Mouse (Mus musculus) lung, postnatal 14 days (tissue): ENCODE results near the gene Dclk1.
"Not testable (repeated sequence)": the region's sequence is repeated elsewhere in the genome, so short reads cannot be mapped to it uniquely, and the experiment has no call there.

Experiments
- DNase-seq: peaks from one replicate; pipeline ENCODE4 v3.0.0; 2021

Gene Dclk1

DNA sequence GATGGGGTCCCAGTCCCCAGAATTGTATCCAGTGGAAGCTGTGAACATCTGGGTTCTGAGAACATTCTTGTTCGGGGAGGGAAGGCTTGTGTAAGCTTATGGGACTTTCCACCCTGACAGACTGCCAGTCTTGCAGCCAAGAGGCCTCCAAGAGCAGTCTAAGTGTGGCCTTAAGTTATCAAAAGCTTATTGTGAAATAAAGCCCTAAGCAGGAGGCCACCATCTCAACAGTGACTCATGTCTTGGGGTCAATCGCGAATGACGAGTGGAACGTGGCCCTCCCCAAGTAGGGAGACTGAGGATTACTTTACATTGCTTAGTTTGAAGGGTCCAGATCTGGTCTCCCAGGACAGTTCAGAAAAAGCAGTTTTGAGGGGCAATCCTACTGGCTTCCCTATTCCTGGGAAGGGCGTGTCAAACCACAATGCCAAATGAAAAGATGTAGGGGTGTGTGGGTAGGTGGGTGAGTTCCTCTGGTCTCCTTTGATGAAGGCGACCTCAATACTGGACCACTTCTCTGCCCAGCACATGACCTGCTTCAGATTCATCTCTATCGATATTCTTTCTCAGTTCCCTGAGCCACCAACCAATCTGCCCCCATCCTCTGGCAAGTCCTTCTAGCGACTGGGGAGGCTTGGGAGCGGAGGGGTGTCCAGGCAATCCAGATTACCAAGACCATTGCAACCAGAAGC lies at the start of gene Dclk1:
TSS of gene Dclk1 (plus strand) at position 635 of the 692 bp plus-strand sequence.
- DNase-seq: peak; percentile 62

DNA sequence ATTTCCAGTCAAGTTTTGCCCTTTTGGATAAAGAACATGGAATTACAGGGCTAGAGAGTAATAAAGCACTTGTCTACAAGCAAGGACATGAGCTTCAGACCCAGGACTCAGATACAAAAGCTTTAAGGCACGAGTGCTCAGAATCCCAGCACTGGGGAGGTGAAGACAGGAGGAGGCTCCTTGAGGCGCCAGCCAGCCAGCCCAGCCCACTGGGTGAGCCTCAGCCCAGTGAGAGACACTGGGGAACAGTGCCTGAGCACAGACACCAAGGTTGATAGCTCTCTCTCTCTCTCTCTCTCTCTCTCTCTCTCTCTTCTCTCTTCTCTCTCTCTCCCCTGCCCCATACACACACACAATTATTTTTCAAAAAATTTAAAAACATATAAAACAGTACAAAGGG lies 48.8 kb upstream of the Dclk1 start:
- DNase-seq: no peak

DNA sequence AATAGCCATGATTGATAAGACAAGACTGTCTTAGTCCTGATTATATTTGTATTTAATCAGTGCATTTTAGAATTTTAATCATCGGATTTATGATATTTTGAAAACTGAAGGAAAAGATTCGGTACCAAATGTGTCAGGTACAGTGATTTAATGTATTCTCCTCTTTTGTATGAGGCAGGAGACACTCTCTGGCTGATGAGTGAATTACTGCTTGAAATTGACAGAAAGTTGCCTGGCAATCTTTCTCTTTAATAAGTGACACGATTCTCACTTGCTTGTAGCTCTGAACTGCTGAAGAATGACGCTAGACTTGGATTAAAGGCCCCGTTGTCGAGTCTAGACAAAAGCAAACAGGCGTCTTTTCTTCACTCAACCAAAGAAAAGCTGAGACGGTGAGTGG lies 47.4 kb upstream of the Dclk1 start:
- DNase-seq: no peak

- DNase-seq: peak; percentile 5
Observed at GRCm38 (mm10) chr3:55195581-55196327, 46.4 kb upstream of the Dclk1 start.

DNA sequence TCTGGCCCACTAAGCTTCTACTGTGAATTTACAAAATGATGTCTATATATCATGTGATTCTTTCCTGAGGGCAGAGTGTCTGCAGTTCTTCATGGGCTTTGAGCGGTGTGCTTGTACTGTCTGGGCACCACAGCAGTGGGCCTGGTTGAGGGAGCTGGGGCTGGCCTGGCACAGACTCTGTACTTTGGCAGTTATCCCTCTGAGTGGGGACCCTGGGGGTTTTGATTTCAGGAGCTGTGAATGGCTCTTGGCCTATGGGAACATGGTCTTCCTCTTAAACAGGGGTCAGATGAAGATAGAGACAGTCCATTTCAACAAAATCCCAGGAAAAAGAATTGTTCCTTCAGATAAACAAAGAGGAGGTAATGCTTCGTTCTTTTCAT lies 45.8 kb upstream of the Dclk1 start:
- no peak for DNase-seq

DNA sequence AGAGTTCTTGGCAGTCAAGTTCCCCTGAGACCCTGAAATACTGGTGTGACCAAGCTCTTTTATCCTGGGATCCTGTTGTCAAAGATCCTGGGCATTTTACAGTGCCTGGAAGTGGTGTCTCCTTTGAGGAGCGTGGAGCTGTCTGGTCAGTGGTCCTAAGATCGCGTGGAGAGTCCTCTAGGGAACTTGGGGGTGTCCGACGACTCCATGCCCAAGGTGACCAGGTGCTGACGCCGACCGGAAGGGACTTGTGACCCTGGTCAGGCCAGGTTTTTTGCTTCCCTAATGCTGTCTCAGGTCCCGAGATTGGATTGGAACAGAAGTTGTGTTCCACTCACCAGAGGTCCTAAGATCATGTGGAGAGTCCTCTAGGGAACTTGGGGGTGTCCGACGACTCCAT lies 38.5 kb upstream of the Dclk1 start:
- not testable (repeated sequence) for DNase-seq

DNA sequence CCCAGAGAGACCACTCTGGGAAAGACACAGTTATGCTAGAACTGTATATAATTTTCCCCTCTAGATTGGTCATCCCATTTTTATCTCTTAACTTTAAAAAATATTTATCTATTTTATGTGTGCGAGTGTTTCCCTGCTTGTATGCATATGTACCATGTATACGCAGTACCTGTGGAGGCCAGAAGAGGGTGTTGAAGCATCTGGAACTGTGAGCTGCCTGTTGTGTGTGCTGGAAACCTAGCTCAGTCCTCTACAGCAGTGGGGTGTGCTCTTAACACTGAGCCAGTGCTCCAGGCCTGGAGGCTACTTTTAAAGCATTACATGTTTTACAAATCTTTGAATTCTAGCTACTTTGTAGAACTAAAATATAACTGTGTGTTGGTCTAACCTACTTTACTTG lies 35.8 kb upstream of the Dclk1 start:
- no peak for DNase-seq

- no peak for DNase-seq
Observed at GRCm38 (mm10) chr3:55207665-55208064, 34.5 kb upstream of the Dclk1 start.

DNA sequence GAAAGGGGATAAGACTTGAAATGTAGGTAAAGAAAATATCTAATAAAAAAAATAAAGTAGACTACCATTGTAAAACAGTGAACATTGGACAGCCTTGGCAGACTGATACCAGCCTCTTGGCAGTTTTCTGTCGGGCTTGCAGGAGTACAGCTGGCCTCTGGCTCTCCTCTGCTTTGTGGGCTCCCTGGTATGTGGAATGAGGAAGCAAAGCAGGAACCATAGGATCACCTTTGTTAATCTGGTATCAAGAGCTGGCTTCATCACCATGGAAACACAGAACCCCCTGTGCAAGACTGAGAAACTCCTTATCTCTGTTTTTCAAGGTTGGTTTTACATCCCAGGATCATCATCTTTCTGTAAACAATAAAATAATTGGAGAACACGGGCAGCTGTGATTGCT lies 29.9 kb upstream of the Dclk1 start:
- DNase-seq: no peak

- no peak for DNase-seq
Observed at GRCm38 (mm10) chr3:55213785-55214184, 28.4 kb upstream of the Dclk1 start.

GRCm38 (mm10) chr3:55214413-55214812 lies 27.8 kb upstream of the Dclk1 start:
- no peak for DNase-seq

GRCm38 (mm10) chr3:55222502-55222901 lies 19.7 kb upstream of the Dclk1 start:
- no peak for DNase-seq

DNA sequence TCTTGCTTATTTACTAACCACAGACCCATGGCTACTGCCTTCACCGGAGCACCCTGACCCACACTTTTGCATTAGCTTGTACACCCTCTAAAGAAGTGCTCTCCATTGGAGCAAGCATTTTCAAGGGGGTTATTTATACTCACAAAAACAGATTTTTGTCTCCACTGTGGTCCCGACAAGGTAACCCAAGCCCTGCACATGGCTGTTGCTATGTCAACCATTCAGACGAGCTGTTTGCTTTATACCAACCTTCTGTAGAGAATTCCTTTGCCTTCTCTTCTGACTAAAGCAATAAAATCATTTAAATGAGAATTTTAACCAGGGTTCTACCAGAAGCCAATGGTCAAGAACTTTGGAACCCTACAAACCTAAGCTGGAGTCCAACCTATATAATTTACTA lies 18.3 kb upstream of the Dclk1 start:
- no peak for DNase-seq

- no peak for DNase-seq
Observed at GRCm38 (mm10) chr3:55226501-55227213, 15.5 kb upstream of the Dclk1 start.

DNA sequence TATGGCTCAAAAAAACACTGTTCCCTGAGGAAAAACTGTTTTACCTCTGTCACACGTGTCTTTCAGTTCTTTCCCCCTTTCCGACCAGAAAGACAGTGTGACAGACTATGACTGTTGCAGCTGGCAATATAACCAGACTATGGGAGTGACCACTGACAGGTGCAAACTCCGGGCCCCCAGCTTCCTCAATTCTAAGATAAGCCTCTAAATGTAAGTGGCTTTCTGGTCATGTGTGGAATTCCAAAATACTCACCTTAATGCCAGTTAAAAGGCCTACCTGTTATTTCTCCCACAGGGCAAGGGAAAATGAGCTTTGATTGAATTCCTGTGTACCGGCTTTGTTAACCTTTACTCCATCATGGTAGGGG lies 15.0 kb upstream of the Dclk1 start:
- no peak for DNase-seq

DNA sequence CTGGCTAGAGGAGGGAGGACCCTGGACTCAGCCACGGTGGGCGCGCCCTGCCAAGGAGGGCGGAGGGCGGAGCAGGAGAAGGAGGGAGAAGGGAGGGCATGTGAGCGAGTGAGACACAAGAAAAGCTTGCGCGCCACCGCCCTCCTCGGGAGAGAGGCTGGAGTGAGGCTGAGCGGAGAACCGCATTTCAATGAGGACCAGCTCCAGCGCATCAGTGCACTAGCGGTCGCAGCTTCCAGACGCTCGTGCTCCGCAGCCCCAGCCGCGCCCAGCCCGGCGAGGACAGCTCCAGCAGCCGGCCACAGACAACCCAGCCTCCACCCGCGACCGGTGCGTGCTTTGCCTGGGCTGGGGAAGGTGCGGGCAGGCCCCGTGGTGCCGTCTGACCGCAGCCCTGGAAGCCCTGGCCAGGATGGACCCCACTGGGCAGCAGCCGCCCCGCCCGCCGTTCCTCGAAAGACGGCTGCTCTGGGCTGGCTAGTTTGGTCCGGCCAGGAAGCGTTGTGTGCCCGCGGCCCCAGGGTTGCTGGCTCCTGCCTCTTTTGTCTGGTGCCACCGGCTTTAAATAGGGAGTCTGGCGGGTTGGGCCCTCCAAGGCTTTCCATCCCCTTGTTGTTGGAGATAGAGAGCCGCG lies 375 bp downstream of the Dclk1 start:
- DNase-seq: peak; percentile 67

- DNase-seq: no peak
Observed at GRCm38 (mm10) chr3:55243056-55243471, 900 bp downstream of the Dclk1 start.

DNA sequence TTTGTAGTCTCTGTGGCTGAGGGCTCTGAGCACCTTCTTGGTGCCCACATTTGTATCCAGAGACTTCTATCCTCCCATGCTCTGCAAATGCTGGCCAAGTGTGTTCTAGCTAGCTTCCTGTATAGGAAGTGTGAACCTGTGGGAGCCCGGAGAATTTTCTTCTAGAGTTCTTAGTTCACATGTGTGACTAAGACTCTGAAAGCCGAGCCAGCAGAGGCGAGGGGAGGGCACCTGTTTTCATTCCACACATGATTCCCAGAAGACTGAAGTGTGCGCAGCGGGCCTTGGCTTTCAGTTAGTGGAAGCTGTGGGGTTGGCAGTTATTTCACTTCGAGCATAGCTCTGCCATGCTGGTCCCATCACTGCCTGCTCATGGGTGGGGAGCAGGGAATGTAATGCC lies 1.9 kb downstream of the Dclk1 start:
- no peak for DNase-seq

GRCm38 (mm10) chr3:55246618-55247272 lies 4.6 kb downstream of the Dclk1 start:
- DNase-seq: no peak

GRCm38 (mm10) chr3:55248048-55248447 lies 5.9 kb downstream of the Dclk1 start:
- no peak for DNase-seq

GRCm38 (mm10) chr3:55248508-55248907 lies 6.3 kb downstream of the Dclk1 start:
- DNase-seq: peak; percentile 52

GRCm38 (mm10) chr3:55250631-55251030 lies 8.5 kb downstream of the Dclk1 start:
- no peak for DNase-seq

- no peak for DNase-seq
Observed at GRCm38 (mm10) chr3:55260139-55260538, 18.0 kb downstream of the Dclk1 start.
